Mouse (Mus musculus) adrenal gland, postnatal 10 days (tissue): ENCODE results near the gene Mob3a. TPM values are rescaled to one million over a fixed set of nuclear protein-coding genes. Genes with fewer than 3 reads are reported as not detected.
A peak's percentile ranks its signal among the peaks of the same experiment; 100 is the strongest.

Experiments used
- DNase-seq: peaks from one replicate; pipeline ENCODE4 v3.0.0; 2021; ENCODE audit warnings: mixed read lengths
- long read RNA-seq, 2 experiments: library from polyadenylated mRNA; stranded (forward); transcript quantifications; one replicate each; pipeline ENCODE4 v2.0.0; 2021
- total RNA-seq, 2 experiments: library from RNA; stranded (reverse); gene quantifications; 2 replicates each; pipeline ENCODE4 v1.2.3; 2021

Gene Mob3a
- total RNA-seq, result 10 to 100 TPM; 17.7 to 20.1 TPM
- long read RNA-seq, experiment 1, transcript Mob3a-201 (4 exons, 2,682 nt), result major isoform, 5 of 13 reads
- long read RNA-seq, experiment 1, partial matches to known transcripts, result 3 of 13 reads
- long read RNA-seq, experiment 1, other reads (novel, unspliced or antisense), result 5 of 13 reads
- long read RNA-seq, experiment 2, transcript Mob3a-201 (4 exons, 2,682 nt), result major isoform, 19 of 19 reads
- long read RNA-seq, experiment 2, partial matches to known transcripts, result 0 of 19 reads
- long read RNA-seq, experiment 2, other reads (novel, unspliced or antisense), result 0 of 19 reads

DNA sequence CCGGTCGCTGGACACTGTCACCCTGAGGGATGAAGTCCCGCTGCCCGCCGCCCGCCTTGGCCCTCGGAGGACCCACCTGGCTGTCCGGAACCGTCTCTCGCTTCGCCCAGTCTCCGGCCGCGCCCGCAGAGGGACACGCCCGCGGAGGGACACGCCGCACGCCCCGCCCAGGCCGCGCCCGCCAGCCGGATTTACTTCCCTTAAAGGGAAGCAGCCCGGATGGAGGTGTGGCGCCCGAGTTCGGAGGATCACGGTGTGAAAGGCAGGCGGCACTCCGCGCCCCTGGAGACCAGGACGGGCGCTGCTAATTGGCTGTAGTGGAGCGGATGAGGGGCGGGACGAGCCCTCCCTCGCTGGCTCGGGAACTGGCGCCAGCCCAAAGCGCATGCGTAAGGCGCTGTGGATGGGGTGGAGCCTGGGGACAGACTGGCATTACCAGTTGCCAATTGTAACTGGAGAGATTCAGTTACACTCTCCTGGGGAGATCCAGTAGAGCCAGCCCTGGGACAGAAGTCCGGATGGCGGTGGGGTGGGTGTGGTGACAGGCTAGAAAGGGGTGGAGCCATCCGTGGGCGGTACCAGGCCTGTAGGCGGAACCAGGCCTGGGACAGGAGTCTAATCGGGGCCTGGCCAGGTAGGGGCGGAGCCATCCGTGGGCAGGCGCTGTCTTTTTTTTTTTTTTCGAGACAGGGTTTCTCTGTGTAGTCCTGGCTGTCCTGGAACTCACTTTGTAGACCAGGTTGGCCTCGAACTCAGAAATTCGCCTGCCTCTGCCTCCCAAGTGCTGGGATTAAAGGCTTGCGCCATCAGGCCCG is at the start of gene Mob3a, which contains the start of gene Izumo4:
Gene Mob3a (minus strand): TSS at position 257 of the 815 bp plus-strand sequence.
Gene Izumo4 (plus strand): TSS at position 464 of the 815 bp plus-strand sequence.
- peak; percentile 99 for DNase-seq

DNA sequence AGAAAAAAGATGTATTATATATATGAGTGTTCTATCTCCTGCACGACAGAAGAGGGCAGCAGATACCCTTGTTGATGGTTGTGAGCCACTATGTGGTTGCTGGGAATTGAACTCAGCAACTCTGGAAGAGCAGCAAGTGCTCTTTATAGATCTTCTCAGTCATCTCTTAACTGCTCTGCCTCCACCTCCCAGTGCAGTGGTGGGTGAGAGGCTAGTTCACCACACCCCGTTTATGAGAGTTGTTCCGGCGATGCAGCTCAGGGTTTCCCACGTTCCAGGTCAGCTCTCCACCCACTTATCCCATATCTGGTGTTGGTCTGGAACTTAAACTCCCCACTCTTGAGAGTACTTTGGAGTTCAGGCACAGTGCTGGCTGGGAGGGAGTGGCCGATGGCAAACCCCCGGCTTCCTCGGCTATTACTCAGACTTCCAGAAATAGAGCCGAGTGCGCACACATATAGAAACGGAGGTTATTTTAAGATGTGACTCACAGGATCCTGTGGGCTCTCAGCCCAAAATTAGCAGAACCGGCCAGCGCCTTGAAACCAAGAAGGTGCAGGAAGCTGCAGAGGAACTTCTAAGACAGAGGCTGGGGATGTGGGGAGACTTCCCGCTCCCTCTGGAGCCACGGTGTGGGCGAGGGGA is 49.5 kb upstream of the Mob3a start:
- DNase-seq, result peak; percentile 74

DNA sequence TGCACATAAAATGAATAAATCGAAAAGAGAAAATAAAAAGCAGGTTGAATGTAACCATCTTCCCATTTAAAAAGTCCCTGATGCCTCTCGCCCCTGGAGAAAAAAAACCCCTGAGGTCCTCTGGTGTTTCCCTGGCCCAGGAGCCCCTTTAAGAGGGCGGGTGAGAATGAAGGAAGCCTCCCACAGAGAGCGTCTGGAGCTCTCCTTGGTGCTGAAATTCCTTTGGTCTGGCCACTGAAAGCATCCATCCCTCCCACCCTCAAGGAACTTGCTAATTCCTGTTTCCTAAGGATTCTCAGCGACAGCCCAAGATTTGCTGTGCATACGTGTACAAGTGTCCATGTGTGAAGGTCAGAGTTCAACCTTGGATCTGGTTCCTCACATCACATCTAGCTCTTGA is 46.8 kb upstream of the Mob3a start:
- peak; percentile 81 for DNase-seq

DNA sequence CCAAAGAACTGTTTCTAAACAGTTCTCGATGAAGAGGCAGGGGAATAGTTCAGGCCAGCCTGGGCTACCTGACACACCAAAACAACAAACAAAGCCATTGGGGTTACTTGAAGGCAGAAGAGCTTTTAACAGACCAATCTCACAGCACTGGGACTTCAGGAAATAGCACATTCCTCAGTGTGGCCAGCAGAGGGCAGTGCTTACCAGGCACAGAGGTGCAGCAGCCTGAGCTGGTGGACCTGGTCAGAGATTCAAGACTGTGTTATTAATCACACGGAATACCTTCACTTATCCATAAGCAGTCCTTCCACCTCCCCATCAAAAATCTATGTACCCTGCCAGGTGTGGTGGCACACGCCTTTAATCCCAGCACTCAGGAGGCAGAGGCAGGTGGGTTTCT is 45.6 kb upstream of the Mob3a start:
- peak; percentile 87 for DNase-seq

DNA sequence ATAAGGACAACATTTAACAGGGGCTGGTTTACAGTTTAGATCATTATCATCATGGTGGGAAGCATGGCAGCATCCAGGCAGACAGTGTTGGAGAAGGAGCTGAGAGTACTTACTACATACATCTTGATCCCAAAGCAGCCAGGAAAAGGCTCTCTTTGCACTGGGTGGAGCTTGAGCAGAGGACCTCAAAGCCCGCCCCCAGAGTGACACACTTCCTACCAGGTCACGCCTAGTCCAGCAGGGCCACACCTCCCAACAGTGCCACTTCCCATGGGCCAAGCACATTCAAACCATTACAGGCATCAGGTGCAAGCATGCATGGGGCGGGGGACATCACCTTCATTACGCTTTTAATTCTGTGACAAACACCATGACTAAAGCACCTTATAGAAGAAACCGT is 42.5 kb upstream of the Mob3a start:
- DNase-seq, result peak; percentile 75

DNA sequence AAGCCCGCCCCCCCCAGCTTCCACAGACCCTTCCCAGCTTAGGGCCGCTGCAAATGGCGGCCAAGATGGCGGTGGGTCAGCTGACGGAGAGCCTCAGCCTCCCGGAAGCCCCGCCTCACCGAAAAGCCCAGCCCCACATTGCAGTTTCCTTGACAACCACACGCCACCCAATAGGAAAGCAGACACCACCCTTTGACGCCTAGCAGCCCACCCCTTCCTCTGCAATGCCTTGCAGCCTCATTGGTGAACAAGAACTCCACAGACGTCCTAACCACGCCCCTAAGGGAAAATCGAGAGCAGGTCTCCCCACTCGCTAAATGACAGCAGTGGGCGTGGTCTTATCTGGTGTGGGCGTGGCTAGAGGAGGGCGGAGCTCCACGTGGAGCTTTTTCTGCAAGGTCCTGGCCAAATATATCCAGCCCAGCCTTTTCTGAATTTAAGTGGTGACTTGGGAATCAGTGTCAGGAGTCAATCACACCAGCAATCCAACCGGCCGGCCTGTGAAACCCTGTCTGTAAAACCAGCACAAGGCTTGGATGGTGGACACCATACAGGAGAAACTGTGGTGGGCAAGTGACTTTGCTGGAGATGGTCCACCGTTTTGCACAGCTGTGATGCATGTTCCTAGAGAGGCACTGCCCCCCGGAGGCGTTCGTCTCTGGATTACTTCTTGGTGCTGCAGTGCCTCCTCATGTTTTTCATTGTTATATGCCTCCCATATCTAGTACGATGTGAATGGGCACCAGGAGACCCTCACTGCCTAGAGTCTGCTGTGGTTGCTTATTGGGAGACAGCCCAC is 40.6 kb upstream of the Mob3a start, which contains the start of gene Ap3d1:
Gene Ap3d1 (minus strand): TSS at position 85 of the 799 bp plus-strand sequence.
- DNase-seq, result peak; percentile 99

DNA sequence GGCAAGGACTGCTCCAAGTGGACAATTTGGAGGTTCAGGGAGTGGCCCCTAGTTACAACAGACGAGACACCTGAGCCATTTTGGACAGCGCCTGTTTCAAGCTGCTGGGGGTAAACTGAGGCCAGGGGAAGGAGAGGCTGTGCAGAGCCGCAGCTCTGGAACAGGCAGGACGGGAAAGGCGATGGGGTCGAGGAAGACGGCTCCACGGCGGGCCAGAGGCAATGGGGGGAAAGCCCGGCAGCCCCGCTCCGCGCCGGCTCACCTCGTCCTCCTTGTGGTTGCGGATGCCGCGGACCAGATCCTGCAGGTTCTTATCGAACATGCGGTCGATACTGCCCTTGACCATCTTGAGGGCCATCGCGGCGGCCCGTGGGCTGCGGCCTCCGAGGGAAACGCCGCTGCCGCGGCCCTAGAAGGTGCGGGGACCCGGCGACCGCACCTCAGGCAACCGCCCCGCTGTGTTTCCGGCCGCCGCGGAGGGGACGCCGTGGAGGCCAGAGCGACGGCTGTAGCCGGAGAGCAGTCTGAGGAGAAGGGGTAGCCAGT is 39.9 kb upstream of the Mob3a start:
- peak; percentile 38 for DNase-seq

DNA sequence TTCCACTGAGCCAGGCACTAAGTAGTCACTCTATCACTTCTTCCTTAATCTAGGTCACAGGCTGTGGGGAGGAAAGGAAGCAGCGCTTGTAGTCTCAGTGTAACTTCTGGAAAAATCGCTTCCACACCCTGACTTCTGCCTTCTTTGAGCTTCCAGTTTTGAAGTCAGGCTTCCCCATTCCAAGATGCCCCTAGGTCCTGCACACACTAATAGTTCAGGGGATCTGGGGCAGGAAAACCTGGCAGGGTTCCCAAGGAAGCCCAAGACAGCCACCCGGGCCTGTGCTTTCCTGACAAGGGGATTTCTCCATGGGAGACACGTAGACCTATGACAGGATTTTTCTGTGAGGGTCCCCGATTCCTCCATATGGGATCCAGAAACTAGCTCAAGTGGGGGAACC is 39.4 kb upstream of the Mob3a start:
- DNase-seq, result peak; percentile 44

DNA sequence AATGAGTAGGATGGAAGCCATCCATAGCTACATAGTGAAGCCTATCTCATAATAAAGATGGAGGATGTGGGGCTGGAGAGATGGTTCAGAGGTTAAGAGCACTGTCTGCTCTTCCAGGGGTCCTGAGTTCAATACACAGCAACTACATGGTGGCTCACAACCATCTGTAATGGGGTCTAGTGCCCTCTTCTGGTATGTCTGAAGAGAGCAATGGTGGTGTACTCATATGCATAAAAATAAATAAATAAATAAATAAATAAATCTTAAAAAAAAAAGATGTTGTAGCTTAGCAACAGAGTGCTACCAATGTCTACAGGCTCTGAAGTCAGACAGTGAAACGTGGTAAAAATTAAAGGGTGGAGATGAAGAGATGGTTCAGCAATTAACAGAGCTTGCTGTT is 36.9 kb upstream of the Mob3a start:
- no peak for DNase-seq

DNA sequence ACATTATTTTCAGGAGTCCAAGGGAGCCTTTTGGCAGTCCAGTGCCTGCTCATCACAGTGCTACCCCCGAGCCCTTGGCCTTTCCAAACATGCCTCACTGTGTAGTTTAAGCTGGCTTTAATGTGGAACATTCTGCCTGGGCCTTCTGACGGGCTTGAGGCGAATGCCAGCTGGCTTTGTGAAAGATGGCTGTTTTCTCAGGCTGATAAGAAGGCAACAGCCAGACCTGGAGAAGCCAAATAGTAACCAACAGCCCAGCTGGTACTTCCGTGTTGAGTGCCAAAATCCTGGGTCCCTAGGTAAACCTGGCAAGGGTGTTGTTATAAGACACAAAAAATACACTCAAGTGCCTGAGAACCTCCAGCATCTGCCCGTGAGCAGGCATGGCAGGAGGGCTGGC is 35.0 kb upstream of the Mob3a start:
- peak; percentile 43 for DNase-seq

DNA sequence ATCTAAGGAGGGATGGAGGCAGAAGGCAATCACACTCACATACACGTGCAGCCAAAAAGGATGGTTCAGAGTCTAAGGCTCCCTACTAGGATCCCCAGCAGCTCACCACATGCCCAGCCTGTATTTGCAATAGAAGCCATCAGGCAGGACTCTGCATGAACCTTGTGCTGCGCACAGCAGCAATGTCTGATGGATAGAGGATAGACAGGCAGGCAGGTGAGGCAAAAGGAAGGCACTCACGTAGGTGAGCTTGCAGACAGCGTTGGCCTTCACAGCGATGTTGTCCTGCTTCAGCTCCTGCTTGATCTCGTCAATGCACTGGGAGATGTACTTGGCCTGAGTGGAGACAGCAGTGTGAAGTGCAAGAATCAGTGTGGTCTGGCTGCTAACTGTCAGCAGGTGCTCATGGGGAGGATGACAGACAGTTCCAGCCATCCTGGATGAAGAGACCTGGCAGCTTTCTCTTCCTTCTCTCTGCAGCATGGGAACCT is 30.9 kb upstream of the Mob3a start:
- DNase-seq, result no peak

DNA sequence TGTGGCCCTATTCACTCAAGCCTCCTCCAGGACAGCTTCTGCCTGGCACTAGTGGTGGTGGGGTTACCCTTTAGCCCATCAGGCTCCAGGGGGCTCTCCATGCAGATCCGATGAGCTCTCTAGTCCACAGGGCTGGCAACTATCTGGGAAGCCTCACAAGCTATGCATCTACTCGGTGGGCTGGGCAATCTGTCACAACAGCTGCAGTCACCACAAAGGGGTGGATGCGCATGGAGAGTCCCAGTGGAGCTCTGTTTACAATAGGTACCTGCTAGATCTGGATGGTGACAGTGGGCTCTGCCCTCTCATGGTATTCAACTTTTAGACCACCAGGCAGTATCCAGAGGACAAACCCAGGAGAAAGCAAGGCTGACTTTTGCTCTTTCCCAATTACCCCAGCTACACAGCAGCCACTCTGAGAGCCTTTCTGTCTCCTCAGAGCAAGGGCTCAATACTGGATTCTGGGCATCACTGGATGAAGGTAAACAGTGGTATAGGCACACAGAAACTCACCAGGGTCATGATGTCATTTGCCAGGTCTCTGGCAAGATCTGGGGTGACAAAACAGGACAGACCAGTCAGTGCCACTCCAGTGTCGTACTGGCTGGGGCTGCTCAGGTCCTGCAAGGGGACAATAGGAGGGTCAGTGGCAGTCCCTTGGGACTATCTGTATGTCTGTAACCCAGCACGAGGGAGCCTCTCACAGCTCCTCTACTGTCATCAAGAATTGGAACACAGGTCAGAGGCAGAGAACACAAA is 25.8 kb upstream of the Mob3a start:
- DNase-seq, result no peak

DNA sequence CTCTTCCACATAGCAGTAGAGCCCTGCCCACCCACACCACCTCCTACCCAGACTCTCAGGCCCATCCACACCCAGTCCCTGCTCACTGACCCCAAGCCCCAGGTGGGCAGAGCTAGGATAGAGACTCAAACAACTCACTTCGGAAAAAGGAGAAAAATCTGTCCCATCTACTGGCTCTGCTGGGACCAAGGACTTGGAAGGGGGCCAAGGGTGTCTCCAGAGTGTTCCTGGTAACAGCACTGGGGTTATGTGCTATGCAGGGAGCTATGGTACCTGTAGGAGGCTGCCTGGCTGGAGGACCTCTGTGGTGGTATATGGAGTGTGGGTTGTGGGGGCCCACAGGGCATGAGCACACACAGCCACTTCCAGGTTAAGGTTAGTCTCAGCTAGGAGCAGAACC is 15.5 kb upstream of the Mob3a start:
- DNase-seq, result peak; percentile 79

DNA sequence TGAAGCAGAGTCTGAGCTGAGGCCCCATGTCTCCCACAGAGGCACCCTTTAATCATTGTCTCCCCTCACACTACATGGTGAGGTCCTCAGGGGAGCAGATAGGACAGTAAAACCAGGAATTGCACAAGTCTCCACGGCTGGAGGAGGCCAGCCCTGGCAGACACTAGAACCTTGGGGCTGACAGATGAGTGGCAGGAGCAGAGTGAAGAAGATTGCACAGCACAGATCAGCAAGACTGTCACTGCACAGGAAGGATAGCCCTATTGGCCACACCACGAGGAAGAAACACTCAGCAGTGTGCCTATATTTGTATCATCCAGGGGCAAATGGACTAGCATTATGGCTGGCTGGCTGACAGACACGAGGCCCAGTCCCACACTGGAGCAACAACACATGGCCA is 9.1 kb upstream of the Mob3a start:
- no peak for DNase-seq

DNA sequence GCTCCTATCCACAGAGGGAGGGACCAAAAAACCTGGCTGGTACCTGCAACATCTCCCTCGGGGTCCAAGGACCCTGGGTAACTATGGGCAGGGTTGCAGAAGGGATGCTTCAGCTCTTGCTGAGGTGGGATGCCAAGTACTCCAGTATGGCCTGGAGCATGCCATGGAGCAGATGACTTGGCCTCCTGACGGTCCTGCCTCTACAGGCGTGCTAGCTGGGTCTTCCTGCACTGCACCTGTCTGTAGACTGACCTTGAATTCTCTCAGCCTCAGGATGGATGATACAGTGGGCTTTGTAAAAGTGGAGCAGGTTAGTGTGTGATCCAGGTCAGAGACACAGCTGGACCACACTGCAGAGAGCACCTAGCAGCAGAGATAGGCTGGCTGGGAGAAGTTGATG is 3.7 kb upstream of the Mob3a start:
- DNase-seq, result no peak

DNA sequence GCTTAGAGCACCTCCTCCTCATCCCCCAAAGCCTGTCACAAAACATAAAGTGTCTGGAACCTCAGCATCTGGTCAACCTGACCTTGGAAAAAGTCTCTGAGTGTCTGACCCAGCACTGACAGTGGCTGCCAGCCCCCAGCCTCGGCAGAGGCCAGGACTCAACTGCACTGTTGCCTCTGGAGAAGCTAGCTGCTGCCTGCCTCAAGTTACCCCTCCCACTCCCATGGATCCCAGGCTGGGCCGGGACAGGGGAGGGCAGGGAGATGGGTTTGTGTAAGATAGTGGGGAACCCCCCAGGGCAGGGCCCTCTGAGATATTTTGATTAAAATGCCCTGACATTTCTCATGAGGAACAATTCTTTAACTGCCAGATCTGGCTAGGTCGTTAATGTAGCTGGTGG is 3.3 kb upstream of the Mob3a start:
- no peak for DNase-seq

DNA sequence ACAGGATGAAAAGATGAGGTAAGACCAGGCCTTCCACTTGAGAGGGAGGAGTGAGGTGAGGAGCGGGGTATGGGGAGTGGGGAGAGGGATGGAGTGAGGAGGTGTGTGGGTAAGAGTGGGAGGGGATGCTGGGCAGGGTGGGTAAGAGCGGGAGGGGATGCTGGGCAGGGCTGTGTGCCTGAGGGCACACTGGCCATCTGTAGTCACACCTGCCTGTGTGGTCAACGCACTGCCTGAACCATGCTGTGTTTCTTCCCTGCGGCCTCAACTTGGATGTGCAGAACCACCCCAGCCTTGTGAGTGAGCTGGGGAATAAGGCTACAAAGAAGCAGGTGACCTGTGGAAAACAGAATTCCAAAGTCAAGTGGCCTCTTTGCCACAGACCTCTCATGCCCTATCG is 2.6 kb upstream of the Mob3a start:
- no peak for DNase-seq

DNA sequence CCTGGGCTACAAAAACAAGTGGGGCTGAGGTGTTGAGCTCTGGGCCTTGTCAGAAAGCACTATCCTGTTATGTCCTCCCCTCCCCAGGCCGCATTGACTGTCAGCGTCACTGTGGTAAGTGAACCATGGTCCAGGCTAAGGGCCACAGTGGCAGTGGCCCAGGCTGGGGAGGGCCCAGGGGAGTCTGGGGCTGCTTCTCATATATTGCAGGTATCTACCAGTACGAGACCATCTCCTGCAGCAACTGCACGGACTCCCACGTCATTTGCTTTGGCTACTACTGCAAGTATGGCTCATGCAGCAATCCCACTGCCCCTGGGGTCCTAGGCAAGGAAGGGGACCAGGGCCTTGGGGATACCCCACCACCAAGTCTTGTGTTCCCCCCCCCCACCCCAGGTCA is 1.9 kb upstream of the Mob3a start:
- no peak for DNase-seq

DNA sequence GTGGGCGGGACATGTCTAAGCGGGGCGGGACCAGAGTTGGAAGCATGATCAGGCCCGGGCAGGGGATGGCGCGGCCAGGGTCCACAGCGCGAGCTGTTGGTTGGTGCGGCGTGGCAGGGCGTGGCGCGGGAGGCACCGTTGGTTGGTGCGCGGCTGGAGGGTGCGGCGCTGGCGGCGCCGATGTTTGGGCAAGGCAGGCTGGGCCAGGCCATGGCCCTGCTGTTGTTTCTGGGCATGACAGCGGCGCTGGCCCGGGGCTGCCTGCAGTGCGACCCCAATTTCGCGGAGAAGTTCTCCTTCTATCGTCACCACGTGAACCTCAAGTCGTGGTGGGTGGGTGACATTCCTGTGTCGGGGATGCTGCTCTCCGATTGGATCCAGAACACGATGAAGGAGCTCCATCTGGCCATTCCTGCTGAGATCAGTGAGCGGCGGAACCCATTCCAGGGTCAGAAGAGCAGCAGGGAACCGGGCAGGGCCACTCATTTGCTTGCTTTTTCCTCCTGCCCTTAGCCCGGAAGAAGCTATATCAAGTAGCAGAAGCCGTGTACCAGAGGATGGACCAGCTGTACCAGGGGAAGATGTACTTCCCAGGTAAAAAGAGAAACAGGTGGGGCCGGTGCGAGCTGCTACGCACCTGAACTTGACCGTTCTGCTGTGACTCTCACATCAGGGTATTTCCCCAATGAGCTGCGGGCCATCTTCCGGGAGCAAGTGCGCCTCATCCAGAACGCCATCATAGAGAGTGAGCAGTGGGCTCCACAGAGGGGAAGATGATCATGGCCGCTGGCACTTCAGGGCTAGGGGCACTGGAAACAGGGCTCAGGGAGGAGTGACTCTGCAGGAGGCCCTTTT is 986 bp upstream of the Mob3a start:
- DNase-seq, result peak; percentile 96

DNA sequence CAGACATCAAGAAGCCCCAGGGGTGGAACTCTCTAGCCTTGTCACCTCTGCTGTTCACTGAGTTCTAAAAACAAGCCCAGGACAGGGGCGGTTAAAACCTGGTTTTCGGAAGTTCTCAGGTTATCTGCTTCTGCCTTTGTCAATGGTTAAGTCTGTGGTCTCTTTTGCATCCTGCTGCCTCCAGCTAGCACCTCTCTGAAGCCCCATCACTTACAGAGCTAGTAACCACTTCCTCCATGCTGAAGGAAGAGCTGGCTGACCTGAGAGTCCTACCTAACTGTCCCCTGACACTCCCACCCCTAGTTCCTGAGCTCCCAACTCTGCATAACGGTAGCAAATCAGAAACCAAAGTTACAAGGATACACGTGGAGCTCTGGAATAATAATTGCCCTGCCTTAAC is 1.0 kb downstream of the Mob3a start:
- no peak for DNase-seq
